Mouse (Mus musculus) ES-Bruce4 (cell line): ENCODE data around the gene Arid5b. TPM values are rescaled to one million over a fixed set of nuclear protein-coding genes. Genes with fewer than 3 reads are reported as not detected.

Experiments used
- H3K27ac ChIP-seq: 2 replicates; pipeline ENCODE4 v1.5.1; 2012; ENCODE audit warnings: low read length, inconsistent platforms; ENCODE audit not compliant: insufficient read depth
- H3K27me3 ChIP-seq: 2 replicates; pipeline ENCODE4 v1.6.1; 2012; ENCODE audit warnings: mild to moderate bottlenecking, low read length, inconsistent platforms; ENCODE audit not compliant: control insufficient read depth, poor library complexity, insufficient read depth, severe bottlenecking
- H3K36me3 ChIP-seq: 2 replicates; pipeline ENCODE4 v1.6.1; 2012; ENCODE audit warnings: inconsistent platforms, mild to moderate bottlenecking, low read length, moderate library complexity; ENCODE audit not compliant: control insufficient read depth, poor library complexity, insufficient read depth, severe bottlenecking
- H3K4me1 ChIP-seq: one replicate; pipeline ENCODE4 v1.8.1; 2011; ENCODE audit warnings: low read length; ENCODE audit not compliant: control insufficient read depth, insufficient read depth
- H3K4me3 ChIP-seq: 2 replicates; pipeline ENCODE4 v1.5.1; 2011; ENCODE audit warnings: low read depth, mild to moderate bottlenecking, low read length
- H3K9ac ChIP-seq: 2 replicates; pipeline ENCODE4 v1.6.1; 2012; ENCODE audit warnings: low read depth, mild to moderate bottlenecking, inconsistent platforms; ENCODE audit not compliant: poor library complexity, severe bottlenecking
- H3K9me3 ChIP-seq: replicated peaks from 2 replicates; pipeline ENCODE4 v1.6.1; 2012; ENCODE audit warnings: mild to moderate bottlenecking, low read length, inconsistent platforms; ENCODE audit not compliant: control insufficient read depth, poor library complexity, insufficient read depth, severe bottlenecking
- CTCF ChIP-seq: IDR thresholded peaks from one replicate; pipeline ENCODE4 v1.8.1; 2011; ENCODE audit warnings: low read depth, low read length
- EP300 ChIP-seq: IDR thresholded peaks from 2 replicates; pipeline ENCODE4 v1.6.1; 2011; ENCODE audit warnings: low read depth, low read length; ENCODE audit not compliant: insufficient read depth
- POLR2A ChIP-seq: IDR thresholded peaks from one replicate; pipeline ENCODE4 v1.8.1; 2011; ENCODE audit warnings: low read length; ENCODE audit not compliant: insufficient read depth
- polyA plus RNA-seq: library from polyadenylated mRNA; stranded (reverse); fragments of >200 nt; gene quantifications from 2 replicates; pipeline ENCODE4 v1.2.4, GENCODE M21; 2011; ENCODE audit warnings: low read depth; ENCODE audit not compliant: missing spikeins, insufficient read depth, insufficient read length

Arid5b gene
- polyA plus RNA-seq, 1 experiment: 48.3 TPM

DNA sequence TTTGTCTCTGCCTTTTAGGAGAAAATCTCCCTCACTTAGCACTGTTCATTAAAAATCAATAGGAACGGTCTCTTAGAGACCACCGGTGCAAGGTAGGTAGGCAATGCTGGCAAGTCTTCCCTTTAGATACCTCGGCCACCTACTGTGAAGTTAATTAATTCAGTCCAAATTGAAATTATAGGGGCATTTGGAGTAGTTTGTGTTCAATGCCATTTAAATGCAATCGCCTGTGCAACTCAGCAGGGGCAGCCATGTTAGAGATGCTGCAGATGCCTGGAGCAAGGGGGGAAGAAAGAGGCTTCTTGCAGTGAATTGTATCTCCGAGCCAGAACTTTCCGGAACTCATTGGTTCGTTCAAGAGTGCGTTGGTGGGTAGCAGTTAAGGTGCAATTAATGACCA lies 233.7 kb downstream of the Arid5b start:
- Histone ChIP-seq H3K27me3 (no peaks in the 10 kb centered on the region), H3K9me3 (no peaks in the 10 kb centered on the region), H3K4me3 (no peak overlapping the region), H3K4me1 (peaks cover 1% of the 10 kb centered on the region), H3K27ac (peak overlapping the region; percentile 73; the same call in 1 of the 2 replicates), H3K9ac (no peak overlapping the region), H3K36me3 (no peaks in the 10 kb centered on the region)
- TF ChIP-seq POLR2A (no peak), EP300 (no peak), CTCF (no peak)

- TF ChIP-seq CTCF: no peak
- peak; percentile 74 for TF ChIP-seq EP300
- TF ChIP-seq POLR2A: no peak
- H3K36me3 ChIP-seq: no peaks in the 10 kb centered on the region
- H3K4me1 ChIP-seq: peaks cover 1% of the 10 kb centered on the region
- H3K27me3 ChIP-seq: no peaks in the 10 kb centered on the region
- no peaks in the 10 kb centered on the region for H3K9me3 ChIP-seq
- peak overlapping the region; percentile 64 for H3K9ac ChIP-seq
- H3K4me3 ChIP-seq: peak overlapping the region; percentile 56
- H3K27ac ChIP-seq: peak overlapping the region; percentile 83; the same call in 1 of the 2 replicates
Observed at GRCm38 (mm10) chr10:68043973-68044372, 234.6 kb downstream of the Arid5b start.
